Mouse (Mus musculus): Measurements from ENCODE around the gene Atp6v1d. TPM values are rescaled to one million over a fixed set of nuclear protein-coding genes. Genes with fewer than 3 reads are reported as not detected.

The Atp6v1d gene
- polyA plus RNA-seq, 1 experiment from 2014 or later, result 62.5 TPM

DNA sequence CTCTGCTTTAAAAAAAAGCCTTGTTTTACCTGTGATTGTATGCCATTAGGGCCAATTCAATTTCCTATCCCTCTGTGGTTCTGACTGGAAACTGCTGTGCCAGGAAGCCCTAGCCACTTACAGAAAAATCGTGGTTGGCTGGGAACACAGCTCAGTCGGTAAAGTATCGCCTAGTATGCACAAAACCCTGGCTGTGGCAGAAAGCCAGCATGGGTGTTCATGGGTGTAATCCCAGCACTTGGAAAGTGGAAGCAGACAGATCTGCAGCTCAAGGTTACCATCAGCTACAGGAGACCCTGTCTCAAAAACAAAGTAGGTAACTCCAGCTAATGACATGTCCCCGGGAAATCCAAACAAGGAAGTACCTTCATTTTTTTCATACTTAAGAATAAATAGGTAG lies 21.5 kb downstream of the Atp6v1d start:
- WGBS, result 89% methylated on average over 4 of the region's 4 CpGs
- Histone ChIP-seq H3K4me2 (no peak overlapping the region), H3K27ac (ENCODE audit: low read depth, low read length) (no peak overlapping the region), H3K27me3 (replicated peaks; ENCODE audit: control insufficient read depth, insufficient read depth, low read length) (no peaks in the 10 kb centered on the region), H3K9ac (ENCODE audit: low read depth, low read length) (no peak overlapping the region), H3K9me3 (ENCODE audit: control insufficient read depth, low read length) (no peaks in the 10 kb centered on the region), H3K4me3 (ENCODE audit: low read depth, low read length) (no peak overlapping the region), H3K36me3 (ENCODE audit: control insufficient read depth, insufficient read depth, low read length) (no peaks in the 10 kb centered on the region), H3K4me1 (replicated peaks; ENCODE audit: control insufficient read depth, insufficient read depth, low read length) (no peaks in the 10 kb centered on the region)
- ATAC-seq (replicated peaks; ENCODE audit: low FRiP score), result no peak
- DNase-seq (ENCODE audit: low spot score), result no peak

- H3K4me2 ChIP-seq, result no peak overlapping the region
- no peak overlapping the region for H3K9ac ChIP-seq (ENCODE audit: low read depth, low read length)
- ATAC-seq (replicated peaks; ENCODE audit: low FRiP score) (no peak; the same call in 1 of the 2 replicates), DNase-seq (ENCODE audit: low spot score) (no peak)
- H3K4me3 ChIP-seq (ENCODE audit: low read depth, low read length), result no peak overlapping the region
- WGBS, result 79% methylated on average over 2 of the region's 2 CpGs
- no peaks in the 10 kb centered on the region; the same call in 1 of the 2 replicates for H3K9me3 ChIP-seq (ENCODE audit: control insufficient read depth, low read length)
- no peak overlapping the region for H3K27ac ChIP-seq (ENCODE audit: low read depth, low read length)
- H3K36me3 ChIP-seq (ENCODE audit: control insufficient read depth, insufficient read depth, low read length), result peaks cover 4% of the 10 kb centered on the region
- no peaks in the 10 kb centered on the region; the same call in 1 of the 2 replicates for H3K4me1 ChIP-seq (replicated peaks; ENCODE audit: control insufficient read depth, insufficient read depth, low read length)
- no peaks in the 10 kb centered on the region for H3K27me3 ChIP-seq (replicated peaks; ENCODE audit: control insufficient read depth, insufficient read depth, low read length)
Measured at GRCm38 (mm10) chr12:78834496-78834895, 26.9 kb downstream of the Atp6v1d start.

GRCm38 (mm10) chr12:78814437-78814836 lies 47.0 kb downstream of the Atp6v1d start:
- Histone ChIP-seq H3K36me3 (ENCODE audit: control insufficient read depth, insufficient read depth, low read length) (no peaks in the 10 kb centered on the region), H3K4me3 (ENCODE audit: low read depth, low read length) (no peak overlapping the region), H3K9me3 (ENCODE audit: control insufficient read depth, low read length) (no peaks in the 10 kb centered on the region), H3K4me2 (no peak overlapping the region), H3K9ac (ENCODE audit: low read depth, low read length) (no peak overlapping the region), H3K4me1 (replicated peaks; ENCODE audit: control insufficient read depth, insufficient read depth, low read length) (no peaks in the 10 kb centered on the region), H3K27ac (ENCODE audit: low read depth, low read length) (no peak overlapping the region), H3K27me3 (replicated peaks; ENCODE audit: control insufficient read depth, insufficient read depth, low read length) (no peaks in the 10 kb centered on the region)
- ATAC-seq (replicated peaks; ENCODE audit: low FRiP score), result no peak
- DNase-seq (ENCODE audit: low spot score), result no peak

DNA sequence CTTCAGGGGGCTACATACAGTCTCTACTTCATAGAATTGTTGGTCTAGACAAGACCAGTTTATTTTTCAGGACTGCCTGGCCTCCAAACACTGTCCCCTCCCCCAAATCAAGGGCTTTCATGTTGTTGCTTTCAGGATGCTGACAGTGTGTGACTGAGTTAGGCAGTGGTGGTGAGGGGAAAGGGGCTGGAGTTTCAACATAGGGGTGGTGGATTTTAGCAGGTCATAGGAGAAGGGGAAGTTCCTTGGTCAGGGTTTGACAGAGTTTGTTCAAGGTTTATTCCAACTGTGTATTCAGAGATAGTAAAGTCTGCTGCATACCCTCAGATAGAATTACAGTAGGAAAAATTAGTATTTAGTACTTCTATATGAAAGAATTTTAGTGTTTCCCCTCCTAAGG lies 59.6 kb downstream of the Atp6v1d start:
- no peaks in the 10 kb centered on the region for H3K4me1 ChIP-seq (replicated peaks; ENCODE audit: control insufficient read depth, insufficient read depth, low read length)

GRCm38 (mm10) chr12:78800036-78800435 lies 61.4 kb downstream of the Atp6v1d start:
- DNase-seq (ENCODE audit: low spot score), result no peak
- no peaks in the 10 kb centered on the region for H3K9me3 ChIP-seq (ENCODE audit: control insufficient read depth, low read length)
- H3K4me1 ChIP-seq (replicated peaks; ENCODE audit: control insufficient read depth, insufficient read depth, low read length), result no peaks in the 10 kb centered on the region
- WGBS, result 83% methylated on average over 3 of the region's 3 CpGs
- H3K36me3 ChIP-seq (ENCODE audit: control insufficient read depth, insufficient read depth, low read length), result peaks cover 3% of the 10 kb centered on the region; the same call in 1 of the 2 replicates
- H3K4me2 ChIP-seq, result no peak overlapping the region
- no peaks in the 10 kb centered on the region for H3K27me3 ChIP-seq (replicated peaks; ENCODE audit: control insufficient read depth, insufficient read depth, low read length)
- no peak overlapping the region for H3K4me3 ChIP-seq (ENCODE audit: low read depth, low read length)
- no peak overlapping the region for H3K9ac ChIP-seq (ENCODE audit: low read depth, low read length)
- no peak for ATAC-seq (replicated peaks; ENCODE audit: low FRiP score)
- no peak overlapping the region for H3K27ac ChIP-seq (ENCODE audit: low read depth, low read length)

More for the DNA sequence above, 59.6 kb downstream of the Atp6v1d start:
- ATAC-seq (replicated peaks; ENCODE audit: low FRiP score) (no peak), DNase-seq (ENCODE audit: low spot score) (no peak)
- Histone ChIP-seq H3K27ac (ENCODE audit: low read depth, low read length) (no peak overlapping the region), H3K9ac (ENCODE audit: low read depth, low read length) (no peak overlapping the region), H3K27me3 (replicated peaks; ENCODE audit: control insufficient read depth, insufficient read depth, low read length) (no peaks in the 10 kb centered on the region), H3K4me3 (ENCODE audit: low read depth, low read length) (no peak overlapping the region), H3K36me3 (ENCODE audit: control insufficient read depth, insufficient read depth, low read length) (peaks cover 3% of the 10 kb centered on the region; the same call in 1 of the 2 replicates), H3K9me3 (ENCODE audit: control insufficient read depth, low read length) (no peaks in the 10 kb centered on the region), H3K4me2 (no peak overlapping the region)

- H3K9ac ChIP-seq (ENCODE audit: low read depth, low read length), result no peak overlapping the region
- H3K9me3 ChIP-seq (ENCODE audit: control insufficient read depth, low read length), result no peaks in the 10 kb centered on the region
- H3K36me3 ChIP-seq (ENCODE audit: control insufficient read depth, insufficient read depth, low read length), result peaks cover 3% of the 10 kb centered on the region; the same call in 1 of the 2 replicates
- peaks cover 4% of the 10 kb centered on the region for H3K4me1 ChIP-seq (replicated peaks; ENCODE audit: control insufficient read depth, insufficient read depth, low read length)
- DNase-seq (ENCODE audit: low spot score), result no peak
- no peak overlapping the region for H3K4me3 ChIP-seq (ENCODE audit: low read depth, low read length)
- H3K4me2 ChIP-seq, result no peak overlapping the region
- H3K27ac ChIP-seq (ENCODE audit: low read depth, low read length), result no peak overlapping the region
- WGBS, result 47% methylated on average over 1 of the region's 1 CpGs
- no peaks in the 10 kb centered on the region for H3K27me3 ChIP-seq (replicated peaks; ENCODE audit: control insufficient read depth, insufficient read depth, low read length)
- ATAC-seq (replicated peaks; ENCODE audit: low FRiP score), result no peak
Measured at GRCm38 (mm10) chr12:78794236-78794635, 67.2 kb downstream of the Atp6v1d start.

DNA sequence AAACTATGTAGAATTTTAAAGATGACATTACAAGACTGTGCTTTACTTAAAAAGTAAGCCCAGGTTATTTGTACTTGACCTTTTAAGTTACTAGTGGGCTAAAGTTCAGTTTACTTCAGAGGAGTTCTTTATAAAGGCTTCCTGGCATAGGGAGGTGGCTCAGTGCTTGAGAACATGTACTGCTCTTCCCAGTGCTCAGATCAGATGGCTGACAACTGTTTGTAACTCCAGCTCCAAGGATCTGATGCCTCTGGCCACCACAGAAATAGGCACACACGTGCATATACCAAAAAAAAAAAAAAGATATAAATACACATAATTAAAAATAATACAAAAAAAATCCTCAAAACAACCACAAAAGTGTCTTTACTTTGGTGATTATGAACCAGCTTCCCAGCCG lies 70.6 kb downstream of the Atp6v1d start:
- ATAC-seq (replicated peaks; ENCODE audit: low FRiP score) (no peak), DNase-seq (ENCODE audit: low spot score) (no peak)
- Histone ChIP-seq H3K9me3 (ENCODE audit: control insufficient read depth, low read length) (no peaks in the 10 kb centered on the region), H3K36me3 (ENCODE audit: control insufficient read depth, insufficient read depth, low read length) (no peaks in the 10 kb centered on the region), H3K9ac (ENCODE audit: low read depth, low read length) (no peak overlapping the region), H3K27ac (ENCODE audit: low read depth, low read length) (no peak overlapping the region), H3K27me3 (replicated peaks; ENCODE audit: control insufficient read depth, insufficient read depth, low read length) (no peaks in the 10 kb centered on the region), H3K4me1 (replicated peaks; ENCODE audit: control insufficient read depth, insufficient read depth, low read length) (peaks cover 16% of the 10 kb centered on the region), H3K4me3 (ENCODE audit: low read depth, low read length) (no peak overlapping the region), H3K4me2 (no peak overlapping the region)
- WGBS, result 67% methylated on average over 2 of the region's 2 CpGs

Other genes starting within 250 kb of the Atp6v1d start
- gene Fam71d, start 170.1 kb downstream of the Atp6v1d start, polyA plus RNA-seq (2014; fragmentation: Nextera tagmentation; extraction: Ambion mirVana), result not detected in 2 replicates
- gene Mpp5, start 112.7 kb downstream of the Atp6v1d start, polyA plus RNA-seq (2014; fragmentation: Nextera tagmentation; extraction: Ambion mirVana), result 18.1 and 18.5 TPM in 2 replicates
- 327 and 380 TPM in 2 replicates for gene Eif2s1, start 181 bp upstream of the Atp6v1d start, polyA plus RNA-seq (2014; fragmentation: Nextera tagmentation; extraction: Ambion mirVana)
- 22.0 and 27.0 TPM in 2 replicates for gene Plek2, start 45.3 kb upstream of the Atp6v1d start, polyA plus RNA-seq (2014; fragmentation: Nextera tagmentation; extraction: Ambion mirVana)
- gene Tmem229b, start 146.0 kb upstream of the Atp6v1d start, polyA plus RNA-seq (2014; fragmentation: Nextera tagmentation; extraction: Ambion mirVana), result 5.4 and 5.5 TPM in 2 replicates
- gene Plekhh1, start 167.5 kb upstream of the Atp6v1d start, polyA plus RNA-seq (2014; fragmentation: Nextera tagmentation; extraction: Ambion mirVana), result 0.96 and 1.0 TPM in 2 replicates
- gene Pigh, start 228.0 kb upstream of the Atp6v1d start, polyA plus RNA-seq (2014; fragmentation: Nextera tagmentation; extraction: Ambion mirVana), result 17.0 and 18.7 TPM in 2 replicates